Mouse (Mus musculus) gastrocnemius, adult 2 months (tissue): ENCODE results near the gene Rnh1. TPM values are rescaled to one million over a fixed set of nuclear protein-coding genes. Genes with fewer than 3 reads are reported as not detected.
A peak's percentile ranks its signal among the peaks of the same experiment; 100 is the strongest.

ENCODE experiments used
- DNase-seq: peaks from one replicate; pipeline ENCODE4 v3.0.0; 2022
- H3K27ac ChIP-seq: fragments of 200-600 bp; 2 replicates; pipeline ENCODE4 v1.8.1; 2022; ENCODE audit warnings: mild to moderate bottlenecking
- H3K4me3 ChIP-seq: fragments of 200-600 bp; 2 replicates; pipeline ENCODE4 v1.8.1; 2022; ENCODE audit warnings: mild to moderate bottlenecking, moderate library complexity
- CTCF ChIP-seq: fragments of 200-600 bp; IDR thresholded peaks from 2 replicates; pipeline ENCODE4 v1.8.1; 2022; ENCODE audit warnings: antibody characterized with exemption, mild to moderate bottlenecking, moderate library complexity
- intact Hi-C: fragments of 180-260 bp; cut with DNase I; formaldehyde crosslinking; loops from one replicate; pipeline ENCODE4 v1.15.1; 2025
- long read RNA-seq, 2 experiments: library from polyadenylated mRNA; stranded (forward); transcript quantifications; one replicate each; pipeline ENCODE4 v2.0.0; 2021
- total RNA-seq, 2 experiments: library from RNA; stranded (reverse); gene quantifications; 2 replicates each; pipeline ENCODE4 v1.2.3; 2021

Rnh1 gene
- 10 to 100 TPM; 46.5 to 50.9 TPM for total RNA-seq
- long read RNA-seq, experiment 1, transcript Rnh1-201 (10 exons, 2,091 nt), result minor isoform, 6 of 36 reads
- long read RNA-seq, experiment 1, transcript Rnh1-202 (10 exons, 1,656 nt), result major isoform, 22 of 36 reads
- long read RNA-seq, experiment 1, partial matches to known transcripts, result 6 of 36 reads
- long read RNA-seq, experiment 1, other reads (novel, unspliced or antisense), result 1 of 36 reads
- long read RNA-seq, experiment 2, transcript Rnh1-201 (10 exons, 2,091 nt), result minor isoform, 13 of 53 reads
- long read RNA-seq, experiment 2, transcript Rnh1-202 (10 exons, 1,656 nt), result major isoform, 21 of 53 reads
- long read RNA-seq, experiment 2, partial matches to known transcripts, result 19 of 53 reads
- long read RNA-seq, experiment 2, other reads (novel, unspliced or antisense), result 0 of 53 reads

DNA sequence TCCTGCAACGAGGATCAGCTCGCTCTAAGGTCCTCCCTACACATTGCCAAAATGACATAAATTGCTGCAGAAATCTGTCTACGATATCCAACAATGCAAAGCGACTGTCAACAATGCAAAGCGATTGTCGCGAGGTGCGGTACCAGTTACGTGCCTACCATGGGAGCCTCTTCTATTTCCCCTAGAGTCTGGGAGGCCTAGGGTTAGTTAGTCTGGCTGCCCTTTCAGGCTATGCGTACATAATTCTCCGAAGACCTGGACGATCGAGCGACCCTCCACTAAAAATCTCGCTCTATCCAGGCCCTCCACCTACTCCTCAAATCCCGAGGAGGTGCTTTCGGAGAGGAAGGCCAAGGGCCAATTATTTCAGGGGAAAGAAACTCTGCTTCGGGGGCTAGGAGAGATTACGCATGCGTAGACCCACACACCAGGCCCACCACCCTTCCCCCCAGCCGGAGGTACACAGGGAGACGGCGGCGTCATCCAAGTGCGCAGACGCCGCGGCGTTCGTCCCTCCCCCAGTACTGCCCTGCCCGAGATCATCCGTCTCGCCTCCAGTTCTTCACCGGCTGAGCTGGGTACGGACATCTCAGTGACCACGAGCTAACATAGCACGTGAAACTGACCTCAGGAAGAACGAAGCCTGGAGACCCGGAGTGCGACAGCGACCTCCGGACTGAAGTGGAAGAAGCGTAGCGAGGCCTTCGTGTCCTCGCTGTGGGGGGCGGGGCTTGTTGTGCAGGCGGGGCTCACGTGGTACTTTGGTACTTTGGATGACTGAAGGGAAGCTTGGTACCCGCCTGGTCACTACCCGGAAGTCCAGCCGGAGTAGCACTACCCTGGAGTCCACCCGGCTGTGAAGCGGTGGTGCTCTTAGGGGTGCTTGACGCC lies at the start of gene Rnh1:
Gene Rnh1 (minus strand): TSS at position 742 of the 891 bp plus-strand sequence.
- H3K4me3 ChIP-seq, result peak within 1 kb of the TSS; percentile 91
- TF ChIP-seq CTCF, result 0 out of 2 replicates have a peak, but pooled peaks have one; percentile 4
- intact Hi-C loops, result loop anchor here (1.0 to 5.0 kb wide), 4 partner anchors 50 to 330 kb away; partner anchors contain the start of genes Cox8b and Ptdss2
- DNase-seq, result peak; percentile 94
- H3K27ac ChIP-seq, result peak within 1 kb of the TSS; percentile 96

DNA sequence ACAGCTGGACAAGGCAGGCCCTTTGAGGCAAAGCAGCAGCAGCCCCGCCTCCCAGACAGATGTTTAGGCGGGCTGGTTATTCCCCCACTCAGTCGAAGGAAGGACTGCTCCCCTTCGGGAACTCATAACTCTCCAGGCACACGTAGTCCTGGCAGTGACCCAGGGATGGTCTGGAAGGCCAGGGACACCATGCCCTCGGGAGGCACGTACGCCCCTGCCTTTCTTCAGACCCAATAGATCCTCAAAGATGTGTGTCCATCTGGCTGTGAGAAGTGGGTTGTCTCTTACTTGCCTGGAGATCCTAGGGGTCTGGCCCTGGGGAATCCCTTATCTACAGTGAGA lies 49.4 kb upstream of the Rnh1 start:
- Histone ChIP-seq H3K27ac (peak overlapping the region; percentile 46), H3K4me3 (peak overlapping the region; percentile 67)
- intact Hi-C loops, result loop anchor here (2.0 to 10.0 kb wide), 2 partner anchors 141 to 223 kb away; partner anchors contain the start of genes Pidd1 and Rplp2
- no peak for DNase-seq
- no peak for TF ChIP-seq CTCF

DNA sequence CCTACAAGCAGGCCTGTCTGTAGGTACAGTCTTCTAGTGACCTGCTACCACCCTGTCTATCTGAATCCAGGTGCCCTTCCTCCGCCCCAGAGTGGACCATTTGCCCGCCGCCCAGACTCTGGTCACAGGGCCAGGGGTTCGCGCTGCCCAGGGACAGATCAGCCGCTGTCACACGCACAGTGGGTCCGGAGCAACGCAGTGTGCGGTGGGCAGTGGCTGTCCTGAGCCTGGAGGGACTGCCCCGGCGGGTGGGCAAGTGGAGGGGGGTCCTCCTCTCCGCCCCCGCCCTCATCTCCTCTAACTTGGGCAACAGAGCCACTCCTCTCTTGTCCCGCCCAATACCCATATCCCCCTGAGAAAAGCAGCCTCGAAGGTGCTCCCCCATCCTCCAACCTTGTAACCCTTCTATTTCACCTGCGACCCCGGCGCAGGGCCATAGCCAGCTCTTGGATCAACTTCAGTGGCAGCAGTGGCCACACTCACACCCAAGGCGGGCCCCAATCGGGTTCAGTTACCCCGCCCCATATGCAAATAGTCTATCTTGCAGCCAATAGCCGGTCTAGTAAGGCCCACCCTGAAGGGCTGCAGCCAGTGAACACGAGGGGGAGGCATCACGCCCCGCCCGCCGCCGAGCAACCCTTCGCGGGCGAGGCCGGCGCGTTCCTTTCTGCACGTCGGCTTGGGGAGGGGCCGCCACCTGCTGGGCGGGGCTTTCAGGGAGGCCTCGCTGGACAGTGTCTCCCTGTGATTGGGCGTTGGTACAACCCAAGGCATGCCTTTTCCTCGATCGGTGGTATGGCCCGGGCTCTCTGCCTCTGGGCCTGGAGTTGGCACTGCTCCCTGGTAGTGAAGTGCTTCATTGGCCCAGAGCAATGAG lies 48.8 kb upstream of the Rnh1 start:
- DNase-seq, result peak; percentile 97
- peak overlapping the region; percentile 67 for H3K4me3 ChIP-seq
- peak overlapping the region; percentile 55 for H3K27ac ChIP-seq
- intact Hi-C loops, result loop anchor here (2.0 to 10.0 kb wide), 2 partner anchors 141 to 223 kb away; partner anchors contain the start of genes Pidd1 and Rplp2
- peak; percentile 15; the same call in 1 of the 2 replicates for TF ChIP-seq CTCF

DNA sequence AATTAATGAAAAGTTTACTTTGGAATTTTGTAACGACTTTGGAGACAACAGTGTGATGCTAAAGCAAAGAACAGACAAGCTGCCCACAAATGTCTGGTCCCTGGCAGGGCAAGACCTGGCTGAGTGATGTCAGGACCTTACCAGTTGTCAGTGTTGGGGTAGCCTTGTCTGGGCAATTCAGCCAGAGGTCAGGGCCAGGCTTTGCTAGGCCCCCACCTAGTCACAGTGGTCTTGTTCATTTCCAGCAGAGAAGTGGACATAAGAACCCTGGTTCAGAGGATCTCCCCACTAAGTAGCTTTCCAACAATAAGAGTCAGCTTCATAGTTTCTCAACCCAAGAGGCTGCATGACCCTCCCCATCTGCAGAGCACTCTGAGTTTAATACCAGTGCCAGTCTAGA lies 47.7 kb upstream of the Rnh1 start:
- H3K27ac ChIP-seq, result no peak overlapping the region
- TF ChIP-seq CTCF, result no peak
- intact Hi-C loops, result loop anchor here (10.0 kb wide), 1 partner anchor 224 kb away; the partner anchor contains the start of genes Pidd1 and Rplp2
- H3K4me3 ChIP-seq, result no peak overlapping the region
- DNase-seq, result no peak

DNA sequence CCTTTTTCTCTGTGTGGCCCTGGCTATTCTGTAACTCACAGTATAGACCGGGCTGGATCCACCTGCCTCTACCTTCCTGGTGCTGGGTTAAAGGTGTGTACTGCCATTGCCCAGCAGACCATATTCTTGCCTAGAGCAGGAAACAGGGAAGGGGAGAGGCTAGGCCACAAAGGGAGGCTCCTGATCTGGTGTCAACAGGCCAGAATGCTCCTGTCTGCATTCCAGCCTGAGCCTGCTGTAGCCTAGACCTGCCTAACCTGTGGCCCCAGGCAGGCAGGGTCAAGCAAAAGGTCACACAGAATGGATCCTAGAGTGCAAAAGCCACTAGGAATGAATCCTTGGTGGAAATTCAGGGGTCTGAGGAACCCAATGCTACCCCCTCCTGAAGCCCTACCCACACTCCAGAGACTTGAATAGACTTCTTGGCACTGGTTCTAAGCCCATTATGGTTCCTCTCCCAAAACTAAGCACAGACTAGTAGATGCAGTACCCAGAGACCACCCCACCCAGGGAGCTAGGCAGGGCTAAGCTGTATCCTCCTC lies 47.0 kb upstream of the Rnh1 start:
- H3K27ac ChIP-seq, result no peak overlapping the region
- no peak for DNase-seq
- no peak overlapping the region for H3K4me3 ChIP-seq
- TF ChIP-seq CTCF, result no peak
- intact Hi-C loops, result loop anchor here (10.0 kb wide), 1 partner anchor 225 kb away; the partner anchor contains the start of genes Pidd1 and Rplp2

DNA sequence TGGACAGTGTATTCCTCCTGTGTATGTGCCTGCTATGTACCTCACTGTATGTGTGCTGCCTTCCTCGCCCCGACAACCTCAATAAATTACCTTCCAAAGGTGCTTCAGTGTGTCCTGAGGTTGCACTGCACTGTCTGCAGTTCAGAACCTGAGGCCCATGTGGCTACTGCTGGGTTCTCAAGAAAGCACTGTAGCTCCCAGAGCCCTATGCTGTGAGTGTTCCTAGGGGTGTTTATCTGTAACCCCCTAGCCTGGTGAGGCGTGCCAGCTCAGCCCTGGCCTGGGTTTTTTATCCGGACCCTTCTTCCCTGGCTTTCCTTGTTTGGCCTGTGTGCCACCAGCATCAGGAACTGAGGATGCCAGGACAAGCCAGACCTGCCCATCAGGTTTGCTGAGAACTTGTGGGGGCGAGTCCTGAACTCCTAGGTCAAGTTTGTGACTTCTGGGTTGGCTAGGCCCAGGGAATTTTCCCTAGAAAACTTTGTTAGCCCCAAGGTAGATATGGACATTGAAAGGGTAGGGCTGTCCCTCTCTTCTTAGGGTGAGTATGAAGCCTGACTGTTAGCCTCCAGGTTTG lies 46.0 kb upstream of the Rnh1 start:
- intact Hi-C loops, result no loop called here
- H3K4me3 ChIP-seq, result no peak overlapping the region
- no peak overlapping the region for H3K27ac ChIP-seq
- no peak for DNase-seq
- no peak for TF ChIP-seq CTCF

DNA sequence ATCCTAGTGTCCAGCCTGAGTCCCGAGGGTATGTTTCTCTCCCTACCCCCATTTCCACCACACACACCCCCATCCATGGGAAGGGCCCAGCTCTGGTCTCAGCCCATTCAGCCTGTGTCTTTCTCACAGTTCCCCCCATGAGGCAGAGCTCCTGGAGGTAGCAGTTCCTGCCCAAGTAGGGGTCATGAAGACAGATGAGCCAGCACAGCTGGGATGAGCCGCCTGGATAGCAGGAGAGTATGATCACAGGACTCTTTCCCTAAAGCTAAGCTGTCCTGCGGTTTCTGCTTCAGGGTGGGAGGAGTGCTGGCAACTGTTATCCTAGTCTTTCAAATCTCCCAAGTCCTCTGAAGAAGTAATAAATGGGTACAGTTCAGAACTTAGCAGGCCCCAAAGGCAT lies 45.5 kb upstream of the Rnh1 start:
- TF ChIP-seq CTCF, result no peak
- intact Hi-C loops, result no loop called here
- DNase-seq, result no peak
- Histone ChIP-seq H3K4me3 (no peak overlapping the region), H3K27ac (no peak overlapping the region)

DNA sequence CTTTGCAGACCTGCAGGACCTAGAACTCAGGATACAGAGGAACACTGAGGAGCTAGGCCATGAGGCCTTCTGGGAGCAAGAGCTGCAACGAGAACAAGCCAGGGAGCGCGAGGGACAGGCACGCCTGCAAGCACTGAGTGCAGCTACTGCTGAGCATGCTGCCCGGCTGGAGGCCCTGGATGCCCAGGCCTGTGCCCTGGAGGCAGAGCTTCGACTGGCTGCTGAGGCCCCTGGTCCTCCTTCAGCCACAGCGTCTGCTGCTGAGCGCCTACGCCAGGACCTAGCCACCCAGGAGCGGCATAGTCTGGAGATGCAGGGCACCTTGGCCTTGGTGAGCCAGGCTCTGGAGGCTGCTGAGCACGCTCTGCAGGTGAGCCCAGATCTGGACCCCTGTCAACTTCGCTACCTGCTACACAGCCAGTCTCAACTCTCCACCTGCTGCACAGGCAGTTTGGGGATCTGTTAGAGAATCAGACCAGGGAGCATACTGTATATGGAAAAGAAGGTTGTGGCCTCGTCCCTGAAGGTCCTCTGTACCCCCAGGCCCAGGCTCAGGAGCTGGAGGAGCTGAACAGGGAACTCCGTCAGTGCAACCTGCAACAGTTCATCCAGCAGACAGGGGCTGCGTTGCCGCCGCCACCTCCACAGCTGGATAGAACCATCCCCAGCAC lies 44.8 kb upstream of the Rnh1 start:
- intact Hi-C loops, result no loop called here
- DNase-seq, result no peak
- TF ChIP-seq CTCF, result no peak
- no peak overlapping the region for H3K4me3 ChIP-seq
- H3K27ac ChIP-seq, result no peak overlapping the region

DNA sequence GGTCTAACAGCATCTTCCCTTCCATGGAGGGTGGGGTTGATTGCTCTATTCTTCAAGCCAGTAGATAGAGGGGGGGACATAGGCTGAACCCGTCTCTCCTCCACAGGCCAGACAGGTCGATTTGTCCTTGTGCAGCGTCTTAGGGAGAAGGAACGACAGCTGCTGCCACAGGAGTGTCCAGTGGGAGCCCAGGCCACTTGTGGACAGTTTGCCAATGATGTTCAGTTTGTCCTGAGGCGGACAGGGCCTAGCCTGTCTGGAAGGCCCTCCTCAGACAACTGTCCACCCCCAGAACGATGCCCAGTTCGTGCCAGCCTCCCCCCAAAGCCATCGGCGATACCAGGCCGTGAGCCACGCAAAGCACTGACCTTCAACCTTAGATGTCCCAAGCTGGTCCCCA lies 44.2 kb upstream of the Rnh1 start:
- no peak for TF ChIP-seq CTCF
- no peak for DNase-seq
- intact Hi-C loops, result no loop called here
- H3K27ac ChIP-seq, result no peak overlapping the region
- H3K4me3 ChIP-seq, result no peak overlapping the region

DNA sequence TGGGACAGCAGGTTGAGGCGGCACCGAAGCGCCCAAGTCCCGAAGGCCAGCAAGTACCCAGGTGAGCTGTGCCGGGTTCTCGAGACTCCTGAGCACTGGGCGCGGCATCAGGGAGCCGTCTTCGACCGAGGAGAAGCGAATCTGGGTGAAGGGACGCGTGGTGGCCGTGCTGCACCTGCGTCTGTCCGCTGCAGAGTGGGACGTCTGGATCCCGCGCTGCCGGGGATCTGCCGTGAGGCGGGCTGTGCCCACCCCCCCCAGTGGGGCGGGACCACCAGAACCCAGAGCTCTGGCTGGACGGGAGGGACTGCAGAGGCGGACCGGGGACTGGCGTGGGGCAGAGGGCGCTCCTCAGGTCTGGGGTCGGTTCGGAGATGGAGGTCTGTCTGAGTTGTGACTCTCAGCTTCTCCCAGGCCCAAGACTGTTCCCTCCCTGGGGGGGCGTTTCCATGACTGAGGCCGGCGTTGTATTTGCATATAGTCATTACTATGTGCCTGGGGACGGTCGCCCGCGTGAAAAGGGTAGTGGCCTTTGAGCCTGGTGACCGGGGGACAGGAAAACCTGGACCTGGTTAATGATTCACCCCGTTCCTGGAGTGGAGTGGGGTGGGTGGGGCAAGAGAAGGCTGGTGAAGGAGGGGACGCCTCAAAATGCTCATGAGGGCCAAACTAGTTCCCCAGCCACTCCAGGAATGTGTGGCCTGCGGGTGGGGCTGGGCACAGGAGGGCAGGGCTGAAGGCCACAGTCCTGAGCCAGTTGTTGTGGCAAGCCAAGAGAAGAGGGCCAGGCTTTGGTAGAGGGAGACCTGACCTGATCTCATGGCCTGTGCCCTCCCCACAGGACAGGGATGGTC lies 43.5 kb upstream of the Rnh1 start:
- TF ChIP-seq CTCF, result no peak
- intact Hi-C loops, result no loop called here
- peak; percentile 48 for DNase-seq
- peak overlapping the region; percentile 78 for H3K4me3 ChIP-seq
- H3K27ac ChIP-seq, result peak overlapping the region; percentile 57
